10 mouse cellular contexts compared by ENCODE assay signal in genomic region chr16:14493491-14494114, GRCm38 (mm10).
DNase-seq lines count a peak whose midpoint lies in the region.
"Had no signal": no experiment of that assay in that cellular context is flagged by ENCODE, and none has a peak within 500 bp of the region (broad histone marks: within the 10 kb centered on the region; RNA-seq: fewer than 3 reads in every experiment).

No protein-coding gene starts in this region.

- peak; percentile 25 to 62 for DNase-seq in cerebellum, postnatal 10 days
- no peak for DNase-seq in cerebellum, adult 8-10 months
- peak; percentile 21 for DNase-seq in kidney, postnatal 14 days
- no peak for DNase-seq in kidney, postnatal 25 days
- peak; percentile 44 for DNase-seq in MN1 (ENCODE audit: low spot score)
- DNase-seq in induced T-regulatory cell, adult 2 months (ENCODE audit: low read depth), result peak; percentile 39
- DNase-seq in B cell, adult 2 months, result no peak
- no peak for DNase-seq in spleen, adult 12 weeks (ENCODE audit: low spot score)
- DNase-seq: gastrocnemius, postnatal 10 days; thymus, adult 18-20 months had no signal

Comparison
In these comparisons a context has a peak if more than half of its experiments do, and no peak if none do; other contexts are left out.
1. DNase-seq: peak in cerebellum, postnatal 10 days (2 of 2), kidney, postnatal 14 days (single experiment), MN1 (single experiment) and induced T-regulatory cell, adult 2 months (single experiment); none in cerebellum, adult 8-10 months (single experiment), kidney, postnatal 25 days (0 of 2), B cell, adult 2 months (0 of 2) and spleen, adult 12 weeks (single experiment).